Mouse (Mus musculus) thymus, adult 2 months (tissue): ENCODE measurements around the gene Cyp4f40. TPM values are rescaled to one million over a fixed set of nuclear protein-coding genes. Genes with fewer than 3 reads are reported as not detected.
"Not testable (repeated sequence)": the region's sequence is repeated elsewhere in the genome, so short reads cannot be mapped to it uniquely, and the experiment has no call there.

Source experiments
- DNase-seq: peaks from one replicate; pipeline ENCODE4 v3.0.0; 2021
- H3K27ac ChIP-seq: fragments of 200-500 bp; 2 replicates; pipeline ENCODE4 v1.5.1; 2012; ENCODE audit warnings: low read length, control low read depth; ENCODE audit not compliant: control insufficient read depth, insufficient read depth
- H3K27me3 ChIP-seq: fragments of 200-500 bp; 2 replicates; pipeline ENCODE4 v1.6.1; 2012; ENCODE audit warnings: mild to moderate bottlenecking, low read length, moderate library complexity, mixed read lengths; ENCODE audit not compliant: control insufficient read depth, insufficient read depth
- H3K36me3 ChIP-seq: fragments of 200-500 bp; 2 replicates; pipeline ENCODE4 v1.6.1; 2012; ENCODE audit warnings: mild to moderate bottlenecking, low read length, moderate library complexity; ENCODE audit not compliant: control insufficient read depth, insufficient read depth
- H3K4me1 ChIP-seq: fragments of 200-500 bp; replicated peaks from 2 replicates; pipeline ENCODE4 v1.6.1; 2012; ENCODE audit warnings: low read length; ENCODE audit not compliant: control insufficient read depth, insufficient read depth
- H3K4me3 ChIP-seq: fragments of 200-500 bp; 2 replicates; pipeline ENCODE4 v1.5.1; 2012; ENCODE audit warnings: mild to moderate bottlenecking, low read length, control low read depth, moderate library complexity; ENCODE audit not compliant: control insufficient read depth, insufficient read depth
- CTCF ChIP-seq: fragments of 200-500 bp; IDR thresholded peaks from 2 replicates; pipeline ENCODE4 v1.5.1; 2012; ENCODE audit warnings: mild to moderate bottlenecking, control low read depth, low read length, moderate library complexity, borderline replicate concordance; ENCODE audit not compliant: control insufficient read depth, poor library complexity, insufficient read depth; ENCODE audit errors: extremely low read depth
- POLR2A ChIP-seq: fragments of 200-500 bp; IDR thresholded peaks from 2 replicates; pipeline ENCODE4 v1.6.1; 2012; ENCODE audit warnings: mild to moderate bottlenecking, low read length, control low read depth, moderate library complexity; ENCODE audit not compliant: control insufficient read depth, poor library complexity, insufficient read depth; ENCODE audit errors: extremely low read depth
- WGBS: fragments of 180-500 bp; shearing (Covaris S2); methylation state at CpG from one replicate; pipeline ENCODE4 v1.1.7; 2018; 5-methylcytosine and 5-hydroxymethylcytosine counted together
- polyA plus RNA-seq: library from polyadenylated mRNA; depleted of rRNA; stranded (reverse); fragments of >200 nt; gene quantifications from 2 replicates; pipeline ENCODE4 v1.2.3, GENCODE M21; 2012; rRNA removed

Gene Cyp4f40
- polyA plus RNA-seq, 1 experiment: 0.30 TPM

DNA sequence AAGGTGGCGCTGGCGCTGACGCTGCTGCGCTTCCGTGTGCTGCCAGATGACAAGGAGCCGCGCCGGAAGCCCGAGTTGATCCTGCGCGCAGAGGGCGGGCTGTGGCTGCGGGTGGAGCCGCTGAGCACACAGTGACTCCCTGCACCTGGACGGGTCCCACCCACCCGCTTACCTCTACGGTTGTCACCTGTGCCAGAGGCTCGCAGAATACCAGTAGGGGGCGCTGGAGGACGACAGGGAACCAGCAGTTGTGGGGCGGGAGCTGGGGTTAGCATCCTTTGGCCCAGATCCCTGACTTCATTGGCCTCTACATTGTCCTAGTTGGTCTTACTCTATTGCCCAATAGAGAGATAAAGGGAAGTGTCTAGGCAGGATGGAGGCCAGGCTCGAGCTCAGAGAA lies 44.1 kb downstream of the Cyp4f40 start:
- Histone ChIP-seq H3K27me3 (no peaks in the 10 kb centered on the region), H3K27ac (no peak overlapping the region), H3K4me1 (no peaks in the 10 kb centered on the region), H3K36me3 (no peaks in the 10 kb centered on the region), H3K4me3 (no peak overlapping the region)
- WGBS: 30% methylated on average over 22 of the region's 22 CpGs
- no peak for TF ChIP-seq POLR2A
- TF ChIP-seq CTCF: no peak
- peak; percentile 34 for DNase-seq

DNA sequence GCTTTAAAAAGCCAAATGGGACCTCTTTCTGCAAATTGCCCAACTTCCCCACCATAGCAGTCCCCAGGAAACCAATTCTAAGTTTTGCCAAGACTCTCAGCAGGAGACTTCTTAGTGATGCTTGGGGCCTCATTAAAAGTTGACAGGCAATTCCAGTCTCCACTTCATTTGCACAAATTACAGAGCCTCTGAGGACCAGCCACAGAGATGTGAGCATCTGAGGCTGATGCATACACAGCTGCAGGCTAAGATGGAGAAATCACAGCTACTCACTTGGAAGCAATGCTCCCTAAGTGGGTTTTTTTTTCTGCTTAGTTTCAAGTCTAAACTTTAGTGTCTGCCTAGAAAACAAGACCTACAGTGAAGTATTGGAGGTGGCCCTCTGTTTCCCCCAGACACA lies 51.8 kb downstream of the Cyp4f40 start:
- not testable (repeated sequence) for H3K4me1 ChIP-seq, H3K36me3 ChIP-seq, H3K27me3 ChIP-seq, DNase-seq, H3K4me3 ChIP-seq, H3K27ac ChIP-seq

DNA sequence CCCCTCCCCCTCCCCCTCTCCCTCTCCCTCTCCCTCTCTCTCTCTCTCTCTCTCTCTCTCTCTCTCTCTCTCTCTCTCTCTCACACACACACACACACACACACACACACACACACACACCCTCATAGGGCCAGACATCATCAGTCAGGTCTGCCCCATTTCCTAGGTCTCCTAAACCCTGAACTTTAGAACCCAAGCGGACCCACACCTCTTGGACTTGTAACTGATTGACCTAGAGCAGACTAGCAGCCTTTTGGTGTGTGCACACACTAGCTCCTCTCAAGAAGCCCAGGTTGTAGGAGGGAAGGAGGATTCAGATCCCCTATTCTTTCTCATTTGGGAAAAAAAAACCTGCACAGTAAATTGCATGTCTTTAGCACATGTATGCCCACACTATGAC lies 63.5 kb downstream of the Cyp4f40 start:
- H3K4me1 ChIP-seq, H3K27ac ChIP-seq, DNase-seq, H3K27me3 ChIP-seq, H3K4me3 ChIP-seq, H3K36me3 ChIP-seq: not testable (repeated sequence)
- WGBS: 86% methylated on average over 1 of the region's 1 CpGs

DNA sequence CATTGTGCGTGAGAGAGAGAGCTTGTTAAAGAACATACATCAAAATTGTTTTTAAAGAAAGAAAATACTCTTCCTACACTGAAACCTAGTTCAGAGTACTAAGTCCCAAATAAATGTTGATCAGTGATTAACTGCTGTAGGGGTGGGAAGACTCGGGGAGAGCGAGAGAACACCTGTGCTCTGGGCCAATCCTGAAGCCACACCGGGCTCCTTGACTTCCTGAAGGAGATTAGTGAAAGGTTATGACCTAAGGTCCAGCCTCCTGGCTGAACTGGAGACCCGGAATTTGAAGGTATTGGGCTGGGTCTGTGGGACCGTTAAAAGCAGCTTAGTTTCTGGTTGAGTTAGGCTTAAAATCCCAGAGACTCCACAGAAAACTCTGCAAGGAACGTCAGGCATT lies 64.1 kb downstream of the Cyp4f40 start:
- no peak overlapping the region for H3K4me3 ChIP-seq
- H3K27me3 ChIP-seq: no peaks in the 10 kb centered on the region
- WGBS: 87% methylated on average over 7 of the region's 7 CpGs
- no peaks in the 10 kb centered on the region for H3K4me1 ChIP-seq
- DNase-seq: no peak
- no peak overlapping the region for H3K27ac ChIP-seq
- no peaks in the 10 kb centered on the region for H3K36me3 ChIP-seq
- TF ChIP-seq POLR2A (no peak), CTCF (no peak)

DNA sequence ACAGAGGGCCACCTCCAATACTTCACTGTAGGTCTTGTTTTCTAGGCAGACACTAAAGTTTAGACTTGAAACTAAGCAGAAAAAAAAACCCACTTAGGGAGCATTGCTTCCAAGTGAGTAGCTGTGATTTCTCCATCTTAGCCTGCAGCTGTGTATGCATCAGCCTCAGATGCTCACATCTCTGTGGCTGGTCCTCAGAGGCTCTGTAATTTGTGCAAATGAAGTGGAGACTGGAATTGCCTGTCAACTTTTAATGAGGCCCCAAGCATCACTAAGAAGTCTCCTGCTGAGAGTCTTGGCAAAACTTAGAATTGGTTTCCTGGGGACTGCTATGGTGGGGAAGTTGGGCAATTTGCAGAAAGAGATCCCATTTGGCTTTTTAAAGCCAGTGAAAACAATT lies 67.7 kb downstream of the Cyp4f40 start:
- DNase-seq, H3K27me3 ChIP-seq, H3K4me1 ChIP-seq, H3K4me3 ChIP-seq, H3K36me3 ChIP-seq, H3K27ac ChIP-seq: not testable (repeated sequence)

Other genes with a start within 250 kb of the Cyp4f40 start
- 202 and 206 TPM in 2 replicates for gene Pglyrp2, start 234.7 kb upstream of the Cyp4f40 start, polyA plus RNA-seq
- 1.1 and 2.0 TPM in 2 replicates for gene Cyp4f39, start 206.2 kb upstream of the Cyp4f40 start, polyA plus RNA-seq
- gene Cyp4f17, start 152.8 kb upstream of the Cyp4f40 start, polyA plus RNA-seq: 4.8 and 4.9 TPM in 2 replicates
- 17.0 and 18.4 TPM in 2 replicates for gene Cyp4f16, start 122.3 kb upstream of the Cyp4f40 start, polyA plus RNA-seq
- gene Cyp4f37, start 37.6 kb upstream of the Cyp4f40 start, polyA plus RNA-seq: not detected in 2 replicates
- 0.93 and 1.4 TPM in 2 replicates for gene Cyp4f15, start 26.7 kb downstream of the Cyp4f40 start, polyA plus RNA-seq
- gene Zfp871, start 129.4 kb downstream of the Cyp4f40 start, polyA plus RNA-seq: 25.7 and 29.7 TPM in 2 replicates
- 0.05 and 0.13 TPM in 2 replicates for gene Zfp811, start 151.0 kb downstream of the Cyp4f40 start, polyA plus RNA-seq
- gene Zfp799, start 171.4 kb downstream of the Cyp4f40 start, polyA plus RNA-seq: 9.8 and 12.5 TPM in 2 replicates
- 0.34 and 0.37 TPM in 2 replicates for gene Zfp870, start 232.7 kb downstream of the Cyp4f40 start, polyA plus RNA-seq